Mouse (Mus musculus): ENCODE measurements around the gene Wasf2. TPM values are rescaled to one million over a fixed set of nuclear protein-coding genes. Genes with fewer than 3 reads are reported as not detected.

The Wasf2 gene
- polyA plus RNA-seq, 1 experiment, result 97.6 TPM

DNA sequence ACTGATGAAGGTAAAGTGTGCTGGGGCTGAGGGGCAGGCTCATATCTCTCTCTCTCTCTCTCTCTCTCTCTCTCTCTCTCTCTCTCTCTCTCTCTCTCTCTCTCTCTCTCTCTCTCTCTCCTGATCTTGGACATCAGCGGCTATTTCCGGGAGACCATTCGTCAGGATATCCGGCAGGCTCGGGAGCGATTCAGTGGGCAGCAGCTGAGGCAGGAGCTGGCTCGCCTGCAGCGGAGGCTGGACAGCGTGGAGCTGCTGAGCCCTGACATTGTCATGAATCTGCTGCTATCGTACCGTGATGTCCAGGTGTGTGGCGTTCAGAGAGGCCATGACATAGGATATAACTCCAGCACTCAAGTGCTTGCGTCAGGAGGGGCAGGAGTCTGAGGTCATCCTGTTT is 113.2 kb downstream of the Wasf2 start:
- 63% methylated on average over 13 of the region's 13 CpGs for WGBS

GRCm38 (mm10) chr4:133244289-133244688 is 114.0 kb downstream of the Wasf2 start:
- Histone ChIP-seq H3K4me1 (ENCODE audit: control insufficient read depth, insufficient read depth, insufficient read length, low read length) (peaks cover 16% of the 10 kb centered on the region), H3K27me3 (ENCODE audit: control insufficient read depth, insufficient read depth, low read length) (no peaks in the 10 kb centered on the region), H3K36me3 (ENCODE audit: control insufficient read depth, insufficient read depth, low read length) (no peaks in the 10 kb centered on the region), H3K27ac (ENCODE audit: insufficient read depth, low read depth, low read length) (no peak overlapping the region), H3K4me3 (ENCODE audit: low read depth, low read length) (no peak overlapping the region)
- 73% methylated on average over 1 of the region's 1 CpGs for WGBS
- TF ChIP-seq POLR2A (IDR thresholded peaks at IDR 0.05; ENCODE audit: low read depth, low read length) (no peak), CTCF (IDR thresholded peaks at IDR 0.05; ENCODE audit: extremely low read depth, insufficient read length, insufficient replicate concordance, low read depth, low read length) (no peak)

More for the DNA sequence above, 113.2 kb downstream of the Wasf2 start:
- Histone ChIP-seq H3K27me3 (ENCODE audit: control insufficient read depth, insufficient read depth, low read length) (no peaks in the 10 kb centered on the region), H3K4me3 (ENCODE audit: low read depth, low read length) (no peak overlapping the region), H3K4me1 (ENCODE audit: control insufficient read depth, insufficient read depth, insufficient read length, low read length) (peaks cover 16% of the 10 kb centered on the region), H3K27ac (ENCODE audit: insufficient read depth, low read depth, low read length) (no peak overlapping the region), H3K36me3 (ENCODE audit: control insufficient read depth, insufficient read depth, low read length) (no peaks in the 10 kb centered on the region)
- TF ChIP-seq POLR2A (IDR thresholded peaks at IDR 0.05; ENCODE audit: low read depth, low read length) (no peak), CTCF (IDR thresholded peaks at IDR 0.05; ENCODE audit: extremely low read depth, insufficient read length, insufficient replicate concordance, low read depth, low read length) (no peak)

DNA sequence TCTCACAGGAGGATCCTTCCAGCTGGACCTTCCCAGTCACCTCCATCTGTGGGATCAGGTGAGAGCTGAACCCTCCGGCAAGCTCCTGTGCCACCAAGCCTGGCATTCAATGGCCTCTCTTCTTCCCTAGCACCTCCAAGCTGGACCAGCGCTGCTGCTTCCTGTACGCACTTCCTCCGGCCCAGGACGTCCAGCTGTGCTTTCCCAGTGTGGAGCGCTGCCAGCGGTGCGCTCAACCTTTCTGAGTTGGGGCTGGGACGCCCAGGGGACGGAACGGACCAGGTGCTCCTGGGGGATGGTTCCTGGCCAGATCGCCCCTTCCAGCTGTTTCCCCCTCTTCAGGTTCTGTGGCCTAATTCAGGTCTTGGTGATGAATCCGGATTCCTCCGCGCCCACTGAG is 116.8 kb downstream of the Wasf2 start:
- 52% methylated on average over 15 of the region's 15 CpGs for WGBS
- Histone ChIP-seq H3K36me3 (ENCODE audit: control insufficient read depth, insufficient read depth, low read length) (no peaks in the 10 kb centered on the region; the same call in 1 of the 2 replicates), H3K27me3 (ENCODE audit: control insufficient read depth, insufficient read depth, low read length) (no peaks in the 10 kb centered on the region)

GRCm38 (mm10) chr4:133247806-133248449 is 117.6 kb downstream of the Wasf2 start:
- H3K4me1 ChIP-seq (ENCODE audit: control insufficient read depth, insufficient read depth, insufficient read length, low read length), result peaks cover 28% of the 10 kb centered on the region
- H3K36me3 ChIP-seq (ENCODE audit: control insufficient read depth, insufficient read depth, low read length), result no peaks in the 10 kb centered on the region; the same call in none of the 2 replicates
- H3K4me3 ChIP-seq (ENCODE audit: low read depth, low read length), result no peak overlapping the region
- H3K27me3 ChIP-seq (ENCODE audit: control insufficient read depth, insufficient read depth, low read length), result no peaks in the 10 kb centered on the region
- 40% methylated on average over 13 of the region's 13 CpGs for WGBS
- TF ChIP-seq POLR2A (IDR thresholded peaks at IDR 0.05; ENCODE audit: low read depth, low read length) (no peak), CTCF (IDR thresholded peaks at IDR 0.05; ENCODE audit: extremely low read depth, insufficient read length, insufficient replicate concordance, low read depth, low read length) (no peak)
- H3K27ac ChIP-seq (ENCODE audit: insufficient read depth, low read depth, low read length), result peak overlapping the region; percentile 43

More for the DNA sequence above, 116.8 kb downstream of the Wasf2 start:
- 0 out of 2 replicates have a peak overlapping the region, but pooled peaks have one; percentile 1 for H3K4me3 ChIP-seq (ENCODE audit: low read depth, low read length)
- H3K4me1 ChIP-seq (ENCODE audit: control insufficient read depth, insufficient read depth, insufficient read length, low read length), result peaks cover 32% of the 10 kb centered on the region
- TF ChIP-seq POLR2A (IDR thresholded peaks at IDR 0.05; ENCODE audit: low read depth, low read length), result no peak
- TF ChIP-seq CTCF (IDR thresholded peaks at IDR 0.05; ENCODE audit: extremely low read depth, insufficient read length, insufficient replicate concordance, low read depth, low read length), result no peak
- H3K27ac ChIP-seq (ENCODE audit: insufficient read depth, low read depth, low read length), result no peak overlapping the region

Other genes with a start within 250 kb of the Wasf2 start
- gene Stx12, start 246.0 kb upstream of the Wasf2 start, polyA plus RNA-seq (2012; rRNA removed), result 8.6 and 18.9 TPM in 2 replicates
- gene Fam76a, start 207.9 kb upstream of the Wasf2 start, polyA plus RNA-seq (2012; rRNA removed), result 3.4 and 10.7 TPM in 2 replicates
- 3.5 and 3.8 TPM in 2 replicates for gene Fgr, start 156.4 kb upstream of the Wasf2 start, polyA plus RNA-seq (2012; rRNA removed)
- gene Ahdc1, start 119.2 kb upstream of the Wasf2 start, polyA plus RNA-seq (2012; rRNA removed), result 13.8 and 23.7 TPM in 2 replicates
- gene Cd164l2, start 81.6 kb downstream of the Wasf2 start, polyA plus RNA-seq (2012; rRNA removed), result 0.61 and 0.93 TPM in 2 replicates
- gene Gpr3, start 82.0 kb downstream of the Wasf2 start, polyA plus RNA-seq (2012; rRNA removed), result 0.17 TPM in 1 of 2 replicates, not detected in the other
- gene Map3k6, start 110.3 kb downstream of the Wasf2 start, polyA plus RNA-seq (2012; rRNA removed), result 1.7 and 75.5 TPM in 2 replicates
- 10.9 and 12.7 TPM in 2 replicates for gene Sytl1, start 132.6 kb downstream of the Wasf2 start, polyA plus RNA-seq (2012; rRNA removed)
- 26.2 and 58.0 TPM in 2 replicates for gene Tmem222, start 147.3 kb downstream of the Wasf2 start, polyA plus RNA-seq (2012; rRNA removed)
- gene Wdtc1, start 223.0 kb downstream of the Wasf2 start, polyA plus RNA-seq (2012; rRNA removed), result 49.3 and 90.5 TPM in 2 replicates
- 35.4 and 46.3 TPM in 2 replicates for gene Slc9a1, start 239.2 kb downstream of the Wasf2 start, polyA plus RNA-seq (2012; rRNA removed)

Data from small intestine, adult 2 months (tissue).